12 mouse cellular contexts compared by ENCODE assay signal in genomic region chr8:26845481-26846194, GRCm38 (mm10).
DNase-seq lines count a peak whose midpoint lies in the region; TF ChIP-seq lines count a peak whose summit lies in the region.
"Had no signal": no experiment of that assay in that cellular context is flagged by ENCODE, and none has a peak within 500 bp of the region (broad histone marks: within the 10 kb centered on the region; RNA-seq: fewer than 3 reads in every experiment).

No protein-coding gene starts in this region.

- peaks cover 39% of the 10 kb centered on the region for H3K4me1 ChIP-seq in heart, embryonic 10.5 days

- H3K4me3 ChIP-seq in heart, embryonic 10.5 days, result no peak overlapping the region
- H3K4me3 ChIP-seq in left cerebral cortex, adult 2 months, result no peak overlapping the region
- H3K4me3 ChIP-seq: hindbrain, embryonic 15.5 days; liver, embryonic 15.5 days; myocyte had no signal

- WGBS in heart, embryonic 10.5 days, result 63% methylated on average over 11 of the region's 11 CpGs

- peak; percentile 59 for DNase-seq in gastrocnemius, postnatal 25 days
- no peak for DNase-seq in gastrocnemius, postnatal 4 days (ENCODE audit: low spot score in 2 of 2)
- peak; percentile 82 for DNase-seq in ovary, adult 18-20 months (ENCODE audit: low spot score)
- DNase-seq in ovary, postnatal 14 days (ENCODE audit: low spot score), result no peak
- no peak for DNase-seq in heart, embryonic 10.5 days (ENCODE audit: low spot score)
- DNase-seq in testis, postnatal 14 days (ENCODE audit: low spot score), result peak; percentile 60
- DNase-seq in left cerebral cortex, postnatal 4 days, result no peak
- DNase-seq in left cerebral cortex, adult 2 months (ENCODE audit: extremely low spot score in 1 of 2, low spot score in 2 of 2), result no peak
- DNase-seq: cerebellum, postnatal 25 days had no signal

- 0 out of 2 replicates have a peak, but pooled peaks cover 6% of the 10 kb centered on the region for H3K27me3 ChIP-seq in heart, embryonic 10.5 days (ENCODE audit: insufficient read depth, poor library complexity, severe bottlenecking)
- H3K27me3 ChIP-seq: hindbrain, embryonic 15.5 days; liver, embryonic 15.5 days had no signal

- 0 out of 2 replicates have a peak overlapping the region, but pooled peaks have one; percentile 22 for H3K27ac ChIP-seq in heart, embryonic 10.5 days
- no peak overlapping the region for H3K27ac ChIP-seq in left cerebral cortex, adult 2 months
- H3K27ac ChIP-seq: hindbrain, embryonic 15.5 days; liver, embryonic 15.5 days had no signal

- intact Hi-C loops in left cerebral cortex, postnatal 4 days (cut with DNase I), result no loop called here
- intact Hi-C loops in left cerebral cortex, adult 2 months (cut with DNase I), result no loop called here

- H3K36me3 ChIP-seq in heart, embryonic 10.5 days, result no peaks in the 10 kb centered on the region
- H3K36me3 ChIP-seq: hindbrain, embryonic 15.5 days; liver, embryonic 15.5 days had no signal

- no peak for TF ChIP-seq CTCF in left cerebral cortex, adult 2 months (IDR thresholded peaks at IDR 0.05)

- H3K9me3 ChIP-seq in heart, embryonic 10.5 days, result no peaks in the 10 kb centered on the region
- H3K9me3 ChIP-seq: hindbrain, embryonic 15.5 days; liver, embryonic 15.5 days had no signal

Comparison
In these comparisons a context has a peak if more than half of its experiments do, and no peak if none do; other contexts are left out.
1. DNase-seq: peak in gastrocnemius, postnatal 25 days (single experiment), ovary, adult 18-20 months (single experiment) and testis, postnatal 14 days (single experiment); none in gastrocnemius, postnatal 4 days (0 of 2), ovary, postnatal 14 days (single experiment), heart, embryonic 10.5 days (single experiment), left cerebral cortex, postnatal 4 days (single experiment) and left cerebral cortex, adult 2 months (0 of 2).